Mouse (Mus musculus) heart, postnatal 0 days (tissue): Measurements from ENCODE around the gene Rxra.

Source experiments
- CTCF ChIP-seq: IDR thresholded peaks from 2 replicates; pipeline ENCODE4 v1.5.1; 2016; ENCODE audit warnings: antibody characterized with exemption, control low read depth, low read depth
- EP300 ChIP-seq: IDR thresholded peaks from 2 replicates; pipeline ENCODE4 v1.6.1; 2016; ENCODE audit warnings: antibody characterized with exemption, low read depth

DNA sequence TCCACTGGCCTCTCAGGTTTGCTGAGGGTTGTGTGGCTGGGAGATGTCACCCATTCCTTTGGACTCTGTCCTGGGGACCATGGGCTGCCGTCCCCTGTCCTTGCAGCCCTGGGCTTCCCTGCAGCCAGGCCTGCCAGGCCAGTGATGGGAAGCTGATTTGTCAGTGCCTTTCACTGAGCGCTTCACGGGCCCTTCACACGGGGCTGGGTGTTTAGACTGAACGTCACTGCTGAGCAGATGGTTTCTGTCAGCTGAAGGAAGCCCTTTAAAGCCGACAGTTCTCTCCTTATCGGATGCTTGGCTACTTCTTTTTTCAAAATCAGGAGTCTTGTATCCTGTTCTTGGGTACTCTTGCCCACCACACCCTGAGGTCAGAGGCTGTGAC lies 74.9 kb downstream of the Rxra start:
- TF ChIP-seq EP300 (no peak), CTCF (no peak)
